Mouse (Mus musculus): ENCODE data around the gene Sall1. TPM values are rescaled to one million over a fixed set of nuclear protein-coding genes. Genes with fewer than 3 reads are reported as not detected.

Sall1 gene
- polyA plus RNA-seq (2021; fragmentation: Nextera tagmentation): 1.9 and 2.5 TPM in 2 replicates
- long read RNA-seq, experiment 1, partial matches to known transcripts: 21 of 23 reads
- long read RNA-seq, experiment 1, other reads (novel, unspliced or antisense): 2 of 23 reads
- long read RNA-seq, experiment 2, partial matches to known transcripts: 1 of 1 reads
- long read RNA-seq, experiment 2, other reads (novel, unspliced or antisense): 0 of 1 reads

DNA sequence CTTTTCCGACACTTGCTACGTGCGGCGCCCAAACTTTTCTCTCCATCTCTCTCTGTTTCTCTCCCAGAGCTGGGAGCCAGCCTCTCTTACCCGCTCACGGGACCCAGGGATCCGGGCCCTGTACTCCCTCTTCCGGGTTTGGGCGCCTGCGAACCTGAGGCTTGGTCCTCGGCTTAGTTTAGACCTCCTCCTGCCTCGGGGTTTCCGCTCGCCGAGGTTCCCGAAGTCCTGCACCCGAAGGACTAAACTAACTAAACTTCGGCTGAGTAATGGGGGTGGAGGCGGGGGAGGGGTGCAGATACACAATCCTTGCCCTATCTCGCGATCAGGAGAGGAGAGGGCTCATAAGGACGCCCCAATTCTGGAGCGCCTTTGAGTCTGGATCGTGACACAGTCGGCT, at the start of gene Sall1:
Sall1 (minus strand) TSS at position 223 of the 400 bp plus-strand sequence.

Measured in left cerebral cortex, adult 6 months (tissue).